Mouse (Mus musculus) spleen, adult 2 months (tissue): ENCODE data around the gene H2-Eb2. TPM values are rescaled to one million over a fixed set of nuclear protein-coding genes. Genes with fewer than 3 reads are reported as not detected.
A peak's percentile ranks its signal among the peaks of the same experiment; 100 is the strongest.
"Not testable (repeated sequence)": the region's sequence is repeated elsewhere in the genome, so short reads cannot be mapped to it uniquely, and the experiment has no call there.

Experiments used
- DNase-seq, 2 experiments: peaks; one replicate each; pipeline versions ENCODE4 v3.0.0 to v3.0.0-alpha.2; 2012 to 2021; ENCODE audit warnings: low spot score in 2 of 2, low read depth in 1 of 2
- H3K27ac ChIP-seq: fragments of 200-500 bp; 2 replicates; pipeline ENCODE4 v1.5.1; 2012; ENCODE audit warnings: low read length, inconsistent platforms; ENCODE audit not compliant: insufficient read depth
- H3K27me3 ChIP-seq: fragments of 200-500 bp; 2 replicates; pipeline ENCODE4 v1.6.1; 2012; ENCODE audit warnings: mild to moderate bottlenecking, moderate library complexity, low read length, inconsistent platforms; ENCODE audit not compliant: control insufficient read depth, insufficient read depth
- H3K36me3 ChIP-seq: fragments of 200-500 bp; 2 replicates; pipeline ENCODE4 v1.6.1; 2012; ENCODE audit warnings: mild to moderate bottlenecking, low read length, inconsistent platforms; ENCODE audit not compliant: control insufficient read depth, insufficient read depth
- H3K4me1 ChIP-seq: fragments of 200-500 bp; 2 replicates; pipeline ENCODE4 v1.6.1; 2011; ENCODE audit warnings: inconsistent platforms; ENCODE audit not compliant: control insufficient read depth, insufficient read depth, insufficient read length
- H3K4me3 ChIP-seq: fragments of 200-500 bp; 2 replicates; pipeline ENCODE4 v1.5.1; 2011; ENCODE audit warnings: mild to moderate bottlenecking, inconsistent platforms; ENCODE audit not compliant: insufficient read depth, insufficient read length; ENCODE audit errors: extremely low read depth
- CTCF ChIP-seq: fragments of 200-500 bp; IDR thresholded peaks from 2 replicates; pipeline ENCODE4 v1.5.1; 2011; ENCODE audit warnings: mild to moderate bottlenecking, inconsistent platforms; ENCODE audit not compliant: insufficient read depth, insufficient read length, insufficient replicate concordance; ENCODE audit errors: extremely low read depth
- POLR2A ChIP-seq: fragments of 200-500 bp; IDR thresholded peaks from 2 replicates; pipeline ENCODE4 v1.6.1; 2011; ENCODE audit warnings: low read depth, low read length, inconsistent platforms
- WGBS: fragments of 180-500 bp; shearing (Covaris S2); methylation state at CpG from one replicate; pipeline ENCODE4 v1.1.7; 2018; 5-methylcytosine and 5-hydroxymethylcytosine counted together
- polyA plus RNA-seq: library from polyadenylated mRNA; depleted of rRNA; stranded (reverse); fragments of >200 nt; gene quantifications from 2 replicates; pipeline ENCODE4 v1.2.3, GENCODE M21; 2012

The H2-Eb2 gene
- polyA plus RNA-seq, 1 experiment, result 11.4 TPM

- Histone ChIP-seq H3K36me3 (peaks cover 52% of the 10 kb centered on the region), H3K4me3 (peak overlapping the region; percentile 58), H3K27ac (peak overlapping the region; percentile 36), H3K27me3 (no peaks in the 10 kb centered on the region), H3K4me1 (peaks cover 6% of the 10 kb centered on the region; the same call in 1 of the 2 replicates)
- peak in 1 of 2 experiments; percentile 50 for DNase-seq
- TF ChIP-seq POLR2A (no peak), CTCF (no peak)
- WGBS, result 34% methylated on average over 38 of the region's 38 CpGs
Measured at GRCm38 (mm10) chr17:34309683-34310385, 15.6 kb upstream of the H2-Eb2 start.

DNA sequence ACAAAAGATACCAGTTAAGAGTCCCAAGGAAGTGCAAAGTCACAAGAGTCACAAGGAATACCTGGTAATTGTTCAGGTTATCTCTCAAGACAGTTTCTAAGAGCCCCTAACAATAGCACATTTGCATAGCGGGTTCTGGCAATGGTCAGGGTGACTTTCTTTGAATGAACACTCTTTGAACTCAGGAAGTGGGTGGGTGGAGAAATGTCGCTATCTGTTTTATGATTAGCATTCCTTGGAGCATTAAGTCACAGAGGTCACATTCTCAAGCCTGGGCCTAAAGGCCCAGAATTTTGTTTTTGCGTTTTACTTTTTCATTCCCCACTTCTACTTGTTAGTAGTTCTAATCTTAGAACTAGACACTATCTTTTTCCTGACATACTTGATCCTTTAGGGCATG, 14.9 kb upstream of the H2-Eb2 start:
- H3K27ac ChIP-seq, H3K27me3 ChIP-seq, H3K4me3 ChIP-seq, H3K4me1 ChIP-seq: not testable (repeated sequence)
- peak in 1 of 2 experiments; percentile 3 for DNase-seq
- 59% methylated on average over 3 of the region's 3 CpGs for WGBS
- H3K36me3 ChIP-seq, result peaks cover 59% of the 10 kb centered on the region

- Histone ChIP-seq H3K4me3 (no peak overlapping the region), H3K27ac (no peak overlapping the region), H3K27me3 (no peaks in the 10 kb centered on the region), H3K4me1 (peaks cover 6% of the 10 kb centered on the region; the same call in 1 of the 2 replicates), H3K36me3 (peaks cover 59% of the 10 kb centered on the region)
- TF ChIP-seq CTCF, result no peak
- TF ChIP-seq POLR2A, result no peak
- WGBS, result 71% methylated on average over 1 of the region's 1 CpGs
- no peak for DNase-seq
Measured at GRCm38 (mm10) chr17:34312185-34312584, 13.3 kb upstream of the H2-Eb2 start.

DNA sequence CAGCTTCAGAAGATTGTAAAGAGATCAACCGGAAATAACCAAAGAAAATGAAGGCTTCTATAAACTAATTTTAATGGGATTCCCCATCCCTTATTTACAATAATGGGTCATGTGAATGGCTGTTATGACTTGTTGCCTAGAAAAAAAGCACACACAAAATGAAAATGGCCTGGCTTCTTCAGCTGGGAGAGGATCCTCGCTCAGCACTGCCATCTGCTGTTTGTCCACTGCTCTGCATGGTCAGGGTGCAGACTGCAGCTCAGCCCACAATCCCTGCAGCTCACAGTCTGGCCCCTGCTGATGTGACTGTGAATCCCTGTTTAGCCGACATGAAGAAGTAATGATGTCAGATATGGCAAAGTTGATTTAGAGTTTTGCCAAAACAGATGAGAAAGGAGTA, 12.1 kb upstream of the H2-Eb2 start:
- Histone ChIP-seq H3K4me3 (no peak overlapping the region), H3K27ac (0 out of 2 replicates have a peak overlapping the region, but pooled peaks have one; percentile 11), H3K27me3 (no peaks in the 10 kb centered on the region), H3K36me3 (peaks cover 50% of the 10 kb centered on the region), H3K4me1 (peaks cover 6% of the 10 kb centered on the region; the same call in 1 of the 2 replicates)
- peak in 1 of 2 experiments; percentile 81 for DNase-seq
- WGBS, result 33% methylated on average over 3 of the region's 3 CpGs
- no peak for TF ChIP-seq POLR2A
- peak; percentile 87; the same call in 1 of the 2 replicates for TF ChIP-seq CTCF

- H3K27ac ChIP-seq, result no peak overlapping the region
- H3K36me3 ChIP-seq, result peaks cover 47% of the 10 kb centered on the region
- no peaks in the 10 kb centered on the region for H3K27me3 ChIP-seq
- H3K4me3 ChIP-seq, result no peak overlapping the region
- DNase-seq, result no peak
- TF ChIP-seq CTCF (no peak), POLR2A (no peak)
- 71% methylated on average over 9 of the region's 9 CpGs for WGBS
- peaks cover 4% of the 10 kb centered on the region; the same call in 1 of the 2 replicates for H3K4me1 ChIP-seq
Measured at GRCm38 (mm10) chr17:34314286-34314685, 11.2 kb upstream of the H2-Eb2 start.

DNA sequence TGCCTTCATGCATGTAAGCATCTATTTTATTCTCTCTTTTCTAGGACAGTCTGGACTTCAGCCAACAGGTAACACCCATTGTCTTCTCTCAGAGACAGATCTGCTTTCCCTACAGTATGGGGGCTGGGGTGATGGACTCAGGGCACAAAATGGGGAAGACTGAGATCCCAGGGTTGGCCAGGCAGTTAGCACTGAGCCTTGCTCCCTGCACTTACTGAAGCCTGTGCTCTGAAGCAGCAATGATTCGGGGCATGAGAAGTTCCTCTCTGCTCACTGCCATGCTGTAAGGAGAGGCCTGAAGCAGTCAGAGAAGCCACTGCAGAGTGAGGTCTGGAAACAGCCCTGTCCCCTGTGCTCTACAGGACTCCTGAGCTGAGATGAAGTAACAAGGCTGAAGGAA, 10.0 kb upstream of the H2-Eb2 start:
- TF ChIP-seq POLR2A, result no peak
- TF ChIP-seq CTCF, result no peak
- peaks cover 39% of the 10 kb centered on the region for H3K36me3 ChIP-seq
- no peaks in the 10 kb centered on the region for H3K27me3 ChIP-seq
- DNase-seq, result no peak
- no peak overlapping the region for H3K27ac ChIP-seq
- peaks cover 4% of the 10 kb centered on the region; the same call in 1 of the 2 replicates for H3K4me1 ChIP-seq
- no peak overlapping the region for H3K4me3 ChIP-seq
- WGBS, result 68% methylated on average over 1 of the region's 1 CpGs

DNA sequence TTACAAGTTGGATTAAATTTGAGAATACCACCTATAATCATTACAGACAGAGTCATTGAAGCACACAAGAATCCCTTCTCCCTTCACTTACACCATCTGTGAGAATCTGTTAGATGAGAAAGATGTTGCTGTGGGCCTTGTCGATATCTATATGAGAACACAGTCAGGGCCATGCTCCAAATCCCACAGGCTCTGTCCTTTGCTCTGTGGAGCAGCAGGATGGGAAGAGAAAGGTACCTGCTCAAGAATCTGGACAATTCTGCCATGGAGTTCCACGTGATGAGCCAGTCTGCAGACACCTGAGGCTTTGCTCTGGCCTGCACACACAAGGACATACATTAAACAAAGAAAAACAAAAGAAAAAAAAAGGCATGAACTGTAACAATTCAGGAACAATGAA, 8.8 kb upstream of the H2-Eb2 start:
- 91% methylated on average over 2 of the region's 2 CpGs for WGBS
- Histone ChIP-seq H3K4me3 (no peak overlapping the region), H3K36me3 (peaks cover 39% of the 10 kb centered on the region), H3K27ac (no peak overlapping the region), H3K27me3 (no peaks in the 10 kb centered on the region), H3K4me1 (peaks cover 4% of the 10 kb centered on the region; the same call in 1 of the 2 replicates)
- no peak for TF ChIP-seq CTCF
- no peak for TF ChIP-seq POLR2A
- DNase-seq, result no peak
